Mouse (Mus musculus) gastrocnemius, postnatal 10 days (tissue): ENCODE data around the gene Olfr600. TPM values are rescaled to one million over a fixed set of nuclear protein-coding genes. Genes with fewer than 3 reads are reported as not detected.
"Not testable (repeated sequence)": the region's sequence is repeated elsewhere in the genome, so short reads cannot be mapped to it uniquely, and the experiment has no call there.

Experiments used
- DNase-seq: peaks from one replicate; pipeline ENCODE4 v3.0.0; 2021; ENCODE audit warnings: mixed read lengths
- long read RNA-seq, 2 experiments: library from polyadenylated mRNA; stranded (forward); transcript quantifications; one replicate each; pipeline ENCODE4 v2.0.0; 2021
- total RNA-seq, 2 experiments: library from RNA; stranded (reverse); gene quantifications; 2 replicates each; pipeline ENCODE4 v1.2.3; 2021

Gene Olfr600
- not detected for total RNA-seq
- long read RNA-seq, experiment 1: 0 reads
- long read RNA-seq, experiment 2: 0 reads

DNA sequence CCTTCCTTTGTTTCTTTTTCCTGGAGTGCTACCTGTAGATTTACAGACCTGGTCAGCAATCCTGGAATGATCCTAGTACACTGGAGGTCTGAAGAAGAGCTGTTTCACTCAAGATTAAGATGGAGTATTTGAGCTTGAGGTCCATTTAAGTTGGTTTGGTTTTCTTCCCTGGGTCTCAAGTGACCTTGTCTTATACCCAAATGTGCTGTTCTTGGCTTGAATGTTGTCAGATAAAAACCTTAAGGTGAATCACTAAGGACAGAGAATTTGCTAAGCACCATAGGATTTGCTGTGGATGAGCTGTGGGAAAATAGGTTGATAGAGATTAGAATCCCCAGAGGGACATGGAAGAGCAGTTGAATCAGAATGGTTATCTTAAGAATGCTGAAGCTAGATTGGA is at the start of gene Olfr600:
Olfr600 (minus strand) TSS at position 101 of the 400 bp plus-strand sequence.
- DNase-seq: no peak

DNA sequence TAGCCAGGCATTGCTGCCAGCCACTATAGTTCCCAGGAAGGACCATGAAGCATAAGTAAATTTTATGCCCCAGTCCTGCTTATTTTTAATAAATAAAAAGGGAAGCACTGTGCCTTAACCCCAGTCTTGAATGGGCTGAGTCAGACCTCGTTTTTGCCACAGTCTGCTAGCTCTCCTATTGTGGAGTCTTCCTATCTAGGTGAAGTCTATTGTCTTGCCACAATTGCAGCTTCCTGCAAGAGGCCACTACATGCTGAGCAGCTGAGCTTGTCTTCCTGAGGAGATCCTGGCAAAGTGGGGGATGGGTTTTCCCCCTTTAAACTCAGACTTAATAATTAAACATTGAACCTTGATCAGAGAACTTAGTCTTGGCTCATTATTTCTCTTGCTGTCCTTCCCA is 49.5 kb upstream of the Olfr600 start:
- DNase-seq: no peak

DNA sequence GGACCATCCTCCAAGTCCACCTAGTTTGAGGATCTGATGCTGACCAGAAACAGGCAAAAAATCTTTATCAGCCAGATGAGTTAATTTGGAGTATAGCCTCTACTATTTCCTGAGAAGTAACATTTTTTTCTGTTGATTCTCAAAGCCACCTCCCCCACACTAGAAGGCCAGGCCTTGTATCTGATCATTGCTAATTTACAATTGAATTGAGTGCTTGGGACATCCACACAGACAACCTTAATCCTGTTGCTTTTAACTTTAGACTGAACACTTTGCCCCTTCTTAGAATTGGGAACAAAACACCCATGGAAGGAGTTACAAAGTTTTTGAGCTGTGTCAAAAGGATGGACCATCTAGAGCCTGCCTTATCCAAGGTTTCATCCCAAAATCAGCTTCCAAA is 48.3 kb upstream of the Olfr600 start:
- no peak for DNase-seq

DNA sequence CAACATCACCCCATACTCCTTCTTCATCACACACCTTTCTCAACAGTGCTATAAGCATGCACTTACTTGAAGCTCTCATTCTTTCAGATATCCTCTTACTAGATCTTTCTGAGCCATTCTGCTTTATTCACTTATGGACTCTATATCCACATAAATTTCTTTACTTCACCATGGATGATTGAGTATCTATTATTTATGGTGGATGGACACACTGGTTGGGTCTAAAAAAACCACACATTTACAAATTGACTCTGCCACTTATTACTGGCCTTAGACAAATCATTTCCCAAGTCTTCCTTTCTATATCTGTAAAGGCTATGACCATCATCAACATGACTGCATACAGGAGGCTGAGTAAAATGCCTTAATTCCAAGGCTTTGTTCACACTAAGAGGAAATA is 36.6 kb upstream of the Olfr600 start, which contains the start of gene Olfr603:
Olfr603 (minus strand) TSS at position 101 of the 400 bp plus-strand sequence.
- no peak for DNase-seq

DNA sequence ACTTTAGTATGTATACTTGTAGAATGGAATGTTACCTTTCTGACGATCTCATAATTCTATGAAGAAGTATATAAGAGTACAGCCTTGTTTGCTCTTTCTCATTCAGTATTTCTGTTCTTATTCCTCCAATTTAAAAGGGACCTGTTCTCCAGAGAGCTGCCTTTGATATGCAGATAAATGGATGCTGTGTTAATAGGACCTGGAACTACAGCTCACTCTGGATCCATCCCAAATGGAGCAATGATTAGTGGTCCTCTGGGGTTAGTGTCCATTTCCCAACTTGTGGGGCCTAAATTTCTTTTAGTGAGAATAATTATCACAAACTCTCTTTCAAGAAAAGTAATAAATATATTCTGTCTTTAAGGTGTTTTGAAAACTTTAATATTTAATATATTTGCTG is 13.1 kb upstream of the Olfr600 start, which contains the start of gene Olfr601:
Olfr601 (minus strand) TSS at position 101 of the 400 bp plus-strand sequence.
- no peak for DNase-seq

DNA sequence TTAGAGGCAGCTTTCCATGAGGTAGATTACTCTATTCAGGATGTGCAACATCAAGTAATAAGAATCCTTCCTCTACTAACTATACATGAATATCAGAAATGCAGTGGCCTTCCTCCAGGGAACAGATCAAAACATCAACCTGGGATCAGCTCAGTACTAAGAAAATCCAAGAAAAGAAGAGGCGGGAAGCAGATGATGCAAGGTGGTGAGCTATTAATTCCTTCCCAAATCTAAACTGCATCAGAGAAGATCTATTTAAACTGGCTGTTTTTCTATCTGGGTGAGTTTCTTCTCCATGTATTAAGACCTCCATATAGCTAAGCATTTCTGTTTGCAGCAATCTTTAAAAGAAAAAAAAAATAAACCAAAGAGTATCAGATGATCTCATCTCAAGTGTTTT is 13.9 kb downstream of the Olfr600 start, which contains the start of gene Olfr599:
Olfr599 (plus strand) TSS at position 301 of the 400 bp plus-strand sequence.
- no peak for DNase-seq

DNA sequence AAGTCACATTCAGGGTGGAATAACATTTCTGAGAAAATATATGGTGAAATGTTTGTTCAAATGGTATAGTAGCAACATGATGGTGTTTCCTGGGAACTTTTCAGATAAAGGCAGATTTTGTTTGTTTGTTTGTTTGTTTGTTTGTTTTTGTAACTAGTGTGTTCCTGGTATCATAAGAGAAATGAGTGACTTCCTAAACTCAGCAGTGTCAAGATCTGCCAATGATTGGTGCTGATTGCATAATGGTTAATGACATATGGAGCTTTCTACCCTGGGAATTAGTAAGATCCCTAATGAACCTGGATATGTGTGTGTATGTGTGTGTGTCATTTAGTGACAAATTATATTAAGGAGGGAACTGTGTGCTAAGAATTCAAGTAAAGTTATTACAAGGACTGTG is 26.2 kb downstream of the Olfr600 start, which contains the start of gene Olfr598:
Olfr598 (plus strand) TSS at position 301 of the 400 bp plus-strand sequence.
- DNase-seq: no peak

DNA sequence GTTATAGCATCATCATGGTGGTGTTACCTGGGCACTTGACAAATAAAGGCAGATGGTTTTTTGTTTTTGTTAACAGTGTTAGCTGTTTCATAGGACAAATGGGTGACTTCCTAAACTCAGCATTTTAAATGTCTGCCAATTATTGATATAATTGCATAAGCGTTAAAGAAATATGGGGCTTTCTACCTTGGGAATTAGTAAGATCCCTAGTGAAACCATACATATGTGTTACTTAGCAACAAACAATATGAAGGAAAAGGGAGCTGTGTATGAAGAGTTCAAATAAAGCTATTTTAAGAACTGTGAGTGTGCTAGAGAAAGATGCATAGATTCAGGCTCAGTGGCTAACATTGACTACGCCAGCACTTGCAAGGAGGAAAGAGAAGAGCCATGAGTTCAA is 33.5 kb downstream of the Olfr600 start, which contains the start of gene Olfr597:
Olfr597 (plus strand) TSS at position 301 of the 400 bp plus-strand sequence.
- not testable (repeated sequence) for DNase-seq

DNA sequence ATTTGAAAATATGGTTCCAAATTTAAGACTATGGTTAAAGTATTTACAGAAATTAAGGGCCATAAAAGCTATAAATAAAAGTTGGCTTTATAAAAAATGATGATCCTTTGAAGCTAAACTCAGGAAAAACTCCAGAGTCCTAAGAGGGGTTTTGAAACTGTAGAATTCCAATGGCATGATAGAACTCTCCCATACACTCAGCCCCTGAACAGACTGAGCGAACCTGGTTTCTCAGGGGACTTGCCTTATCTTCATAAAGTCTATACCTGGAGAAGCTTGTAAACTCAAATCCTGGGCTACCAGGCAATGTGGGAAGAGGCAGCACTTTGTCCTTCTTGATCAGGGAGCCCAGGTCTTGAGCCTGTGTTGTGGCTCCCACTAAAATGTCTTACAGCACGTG is 44.1 kb downstream of the Olfr600 start, which contains the start of gene Olfr596:
Olfr596 (plus strand) TSS at position 301 of the 400 bp plus-strand sequence.
- DNase-seq: peak; percentile 2

Other genes with a start within 250 kb of the Olfr600 start
- gene Olfr586, start 224.0 kb downstream of the Olfr600 start, total RNA-seq: not detected
- gene Olfr588-ps1, start 208.8 kb downstream of the Olfr600 start, total RNA-seq: not detected
- not detected for gene Olfr589, start 193.3 kb downstream of the Olfr600 start, total RNA-seq
- not detected for gene Olfr591, start 171.3 kb downstream of the Olfr600 start, total RNA-seq
- gene Olfr592, start 164.9 kb downstream of the Olfr600 start, total RNA-seq: not detected
- not detected for gene Olfr593, start 137.8 kb downstream of the Olfr600 start, total RNA-seq
- gene Olfr594, start 132.7 kb downstream of the Olfr600 start, total RNA-seq: not detected
- gene Usp17ld, start 97.2 kb downstream of the Olfr600 start, total RNA-seq: not detected
- not detected for gene Olfr596, start 44.0 kb downstream of the Olfr600 start, total RNA-seq
- gene Olfr597, start 33.4 kb downstream of the Olfr600 start, total RNA-seq: not detected
- gene Olfr598, start 26.1 kb downstream of the Olfr600 start, total RNA-seq: not detected
- not detected for gene Olfr599, start 13.8 kb downstream of the Olfr600 start, total RNA-seq
- not detected for gene Olfr601, start 13.0 kb upstream of the Olfr600 start, total RNA-seq
- not detected for gene Olfr603, start 36.5 kb upstream of the Olfr600 start, total RNA-seq
- gene Usp17lc, start 65.4 kb upstream of the Olfr600 start, total RNA-seq: not detected
- not detected for gene Olfr605, start 95.8 kb upstream of the Olfr600 start, total RNA-seq
- gene Olfr606, start 99.4 kb upstream of the Olfr600 start, total RNA-seq: not detected
- not detected for gene Olfr607, start 114.5 kb upstream of the Olfr600 start, total RNA-seq
- not detected for gene Olfr608, start 120.2 kb upstream of the Olfr600 start, total RNA-seq
- not detected for gene Olfr609, start 148.4 kb upstream of the Olfr600 start, total RNA-seq
- not detected for gene Olfr610, start 162.5 kb upstream of the Olfr600 start, total RNA-seq
- not detected for gene Olfr611, start 171.2 kb upstream of the Olfr600 start, total RNA-seq
- not detected for gene Olfr612, start 193.0 kb upstream of the Olfr600 start, total RNA-seq
- not detected for gene Olfr613, start 198.4 kb upstream of the Olfr600 start, total RNA-seq
- not detected for gene Olfr615, start 206.4 kb upstream of the Olfr600 start, total RNA-seq
- not detected for gene Olfr616, start 219.5 kb upstream of the Olfr600 start, total RNA-seq
- gene Olfr617, start 223.4 kb upstream of the Olfr600 start, total RNA-seq: not detected
- not detected for gene Olfr618, start 240.4 kb upstream of the Olfr600 start, total RNA-seq